Mouse (Mus musculus) left cerebral cortex, postnatal 4 days (tissue): ENCODE results near the gene Mcl1. TPM values are rescaled to one million over a fixed set of nuclear protein-coding genes. Genes with fewer than 3 reads are reported as not detected.
"Not testable (repeated sequence)": the region's sequence is repeated elsewhere in the genome, so short reads cannot be mapped to it uniquely, and the experiment has no call there.

Experiments
- DNase-seq: peaks from one replicate; pipeline ENCODE4 v3.0.0-alpha.2; 2022
- intact Hi-C: fragments of 180-260 bp; cut with DNase I; formaldehyde crosslinking; loops from one replicate; pipeline ENCODE4 v1.15.1; 2025
- total RNA-seq, 2 experiments: library from RNA; stranded (reverse); gene quantifications; 2 replicates each; pipeline ENCODE4 v1.2.3; 2021

The Mcl1 gene
- 10 to 100 TPM; 76.4 to 80.1 TPM for total RNA-seq

- peak; percentile 95 for DNase-seq
- intact Hi-C loops: no loop called here
Observed at GRCm38 (mm10) chr3:95658236-95658867, at the start of gene Mcl1. Gene Mcl1, plus strand, starts transcription at chr3:95658788.

GRCm38 (mm10) chr3:95609195-95609594, 49.4 kb upstream of the Mcl1 start:
- intact Hi-C loops: no loop called here
- no peak for DNase-seq

GRCm38 (mm10) chr3:95613996-95614395, 44.6 kb upstream of the Mcl1 start:
- intact Hi-C loops: no loop called here
- no peak for DNase-seq

GRCm38 (mm10) chr3:95618511-95618910, 40.1 kb upstream of the Mcl1 start:
- intact Hi-C loops: no loop called here
- DNase-seq: no peak

- no peak for DNase-seq
- intact Hi-C loops: no loop called here
Observed at GRCm38 (mm10) chr3:95621241-95621640, 37.3 kb upstream of the Mcl1 start.

GRCm38 (mm10) chr3:95622421-95622820, 36.2 kb upstream of the Mcl1 start:
- not testable (repeated sequence) for DNase-seq

GRCm38 (mm10) chr3:95623551-95623950, 35.0 kb upstream of the Mcl1 start:
- intact Hi-C loops: no loop called here
- no peak for DNase-seq

More at GRCm38 (mm10) chr3:95622421-95622820, 36.2 kb upstream of the Mcl1 start:
- intact Hi-C loops: not testable (repeated sequence)

- not testable (repeated sequence) for DNase-seq
Observed at GRCm38 (mm10) chr3:95623991-95624515, 34.5 kb upstream of the Mcl1 start.

GRCm38 (mm10) chr3:95624628-95625503, 33.7 kb upstream of the Mcl1 start, which contains the start of gene Ensa:
Gene Ensa, plus strand, starts transcription at chr3:95624993.
- intact Hi-C loops: no loop called here
- peak; percentile 98 for DNase-seq

More at GRCm38 (mm10) chr3:95623991-95624515, 34.5 kb upstream of the Mcl1 start:
- intact Hi-C loops: not testable (repeated sequence)

- DNase-seq: no peak
- intact Hi-C loops: no loop called here
Observed at GRCm38 (mm10) chr3:95627763-95628162, 30.8 kb upstream of the Mcl1 start.

- intact Hi-C loops: no loop called here
- peak; percentile 20 for DNase-seq
Observed at GRCm38 (mm10) chr3:95629755-95630154, 28.8 kb upstream of the Mcl1 start.

- intact Hi-C loops: no loop called here
- no peak for DNase-seq
Observed at GRCm38 (mm10) chr3:95630856-95631255, 27.7 kb upstream of the Mcl1 start.

GRCm38 (mm10) chr3:95631304-95631703, 27.3 kb upstream of the Mcl1 start:
- intact Hi-C loops: no loop called here
- DNase-seq: no peak

GRCm38 (mm10) chr3:95632648-95633588, 25.7 kb upstream of the Mcl1 start:
- DNase-seq: no peak
- intact Hi-C loops: no loop called here

GRCm38 (mm10) chr3:95635636-95636035, 23.0 kb upstream of the Mcl1 start:
- intact Hi-C loops: no loop called here
- DNase-seq: no peak

GRCm38 (mm10) chr3:95636072-95636471, 22.5 kb upstream of the Mcl1 start:
- intact Hi-C loops: no loop called here
- no peak for DNase-seq

- DNase-seq: no peak
- intact Hi-C loops: no loop called here
Observed at GRCm38 (mm10) chr3:95639694-95640093, 18.9 kb upstream of the Mcl1 start.

GRCm38 (mm10) chr3:95643097-95643496, 15.5 kb upstream of the Mcl1 start:
- no peak for DNase-seq
- intact Hi-C loops: no loop called here

- intact Hi-C loops: no loop called here
- DNase-seq: no peak
Observed at GRCm38 (mm10) chr3:95645313-95646235, 13.0 kb upstream of the Mcl1 start.
